ENCODE assay signal across 8 mouse cellular contexts in the genomic region with DNA sequence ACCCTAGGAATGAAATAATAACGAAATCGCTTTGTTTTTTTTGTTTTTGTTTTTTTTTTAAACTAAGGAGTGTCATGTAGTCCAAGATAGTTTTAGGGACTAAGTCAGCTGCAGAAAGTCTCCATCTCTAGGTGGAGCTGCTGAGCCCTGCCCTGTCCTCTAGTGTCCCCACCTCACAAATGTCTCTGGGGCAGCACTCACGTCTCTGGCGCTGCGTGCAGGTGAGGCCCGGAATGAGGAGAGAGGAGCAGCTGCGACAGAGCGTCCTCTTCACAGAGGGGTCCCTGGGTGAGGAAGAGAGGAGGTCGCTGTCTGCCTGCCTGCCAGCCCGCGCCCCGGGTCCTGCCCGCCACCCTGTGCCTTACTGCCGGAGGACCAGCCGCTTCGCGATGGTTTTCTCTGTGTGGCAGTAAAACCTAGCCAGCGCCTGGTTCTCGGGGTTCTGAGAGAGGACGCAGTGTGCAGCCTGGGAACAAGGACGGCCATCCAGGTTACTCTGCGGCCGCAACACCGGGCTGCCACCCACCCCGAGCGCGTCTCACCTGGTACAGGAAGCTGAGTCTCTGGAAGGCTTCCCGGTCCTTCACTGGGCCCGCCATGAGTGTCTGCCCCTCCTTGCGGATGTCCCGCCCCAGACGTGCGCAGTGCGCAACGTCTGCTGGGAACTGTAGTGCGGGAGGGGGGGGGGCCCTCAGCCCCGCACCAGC. TPM values are rescaled to one million over a fixed set of nuclear protein-coding genes. Genes with fewer than 3 reads are reported as not detected.
A peak's percentile ranks its signal among the peaks of the same experiment; 100 is the strongest.
DNase-seq lines count a peak whose midpoint lies in the region; ATAC-seq and TF ChIP-seq lines count a peak whose summit lies in the region.

No protein-coding gene starts in this region.

- TF ChIP-seq POLR2A in bone marrow macrophage, adult 2 months (IDR thresholded peaks at IDR 0.05; ENCODE audit: borderline replicate concordance, low read depth, low read length) = no peak
- peak; percentile 63; the same call in 1 of the 2 replicates for TF ChIP-seq POLR2A in limb, embryonic 14.5 days (IDR thresholded peaks at IDR 0.05; ENCODE audit: borderline replicate concordance, extremely low read depth, insufficient read depth, insufficient read length)

- peak; percentile 66 for DNase-seq in 416B (ENCODE audit: low read depth)
- DNase-seq in heart, adult 9 months (ENCODE audit: low spot score in 2 of 2) = peak; percentile 81 to 82
- DNase-seq in limb, embryonic 14.5 days (ENCODE audit: low spot score) = peak; percentile 86
- DNase-seq in spleen, postnatal 10 days (ENCODE audit: low spot score in 2 of 2) = peak; percentile 77 to 81

- H3K4me3 ChIP-seq in bone marrow macrophage, adult 2 months (ENCODE audit: insufficient read depth, low read length) = peak overlapping the region; percentile 76
- H3K4me3 ChIP-seq in kidney, embryonic 14.5 days (ENCODE audit: low read length) = peak overlapping the region; percentile 83
- peak overlapping the region; percentile 73 for H3K4me3 ChIP-seq in limb, embryonic 14.5 days (replicated peaks; ENCODE audit: low read length)
- peak overlapping the region; percentile 87 for H3K4me3 ChIP-seq in midbrain, embryonic 16.5 days (ENCODE audit: low read depth, low read length)

- H3K27me3 ChIP-seq in kidney, embryonic 14.5 days (ENCODE audit: control insufficient read depth, insufficient read depth, low read length) = 0 out of 2 replicates have a peak, but pooled peaks cover 3% of the 10 kb centered on the region
- no peaks in the 10 kb centered on the region for H3K27me3 ChIP-seq in limb, embryonic 14.5 days (ENCODE audit: control insufficient read depth, insufficient read depth, low read length)
- peaks cover under 1% of the 10 kb centered on the region; the same call in 1 of the 2 replicates for H3K27me3 ChIP-seq in midbrain, embryonic 16.5 days (ENCODE audit: control insufficient read depth, insufficient read depth, low read depth, low read length)

- no peaks in the 10 kb centered on the region for H3K9me3 ChIP-seq in kidney, embryonic 14.5 days (ENCODE audit: control insufficient read depth, low read length)
- H3K9me3 ChIP-seq in limb, embryonic 14.5 days (ENCODE audit: control insufficient read depth, low read length) = no peaks in the 10 kb centered on the region
- H3K9me3 ChIP-seq in midbrain, embryonic 16.5 days (replicated peaks; ENCODE audit: control insufficient read depth, low read length, poor library complexity, severe bottlenecking) = no peaks in the 10 kb centered on the region

- peak; percentile 91 for ATAC-seq in erythroblast, adult 5-6 weeks (replicated peaks; ENCODE audit: low FRiP score, poor library complexity, severe bottlenecking)
- ATAC-seq in kidney, embryonic 14.5 days (ENCODE audit: low FRiP score, low TSS enrichment) = peak; percentile 96
- peak; percentile 95 for ATAC-seq in limb, embryonic 14.5 days (ENCODE audit: low FRiP score, low read depth)
- ATAC-seq in midbrain, embryonic 16.5 days = peak; percentile 98

- WGBS in kidney, embryonic 14.5 days = 1% methylated on average over 37 of the region's 37 CpGs
- WGBS in limb, embryonic 14.5 days = under 1% methylated on average over 31 of the region's 37 CpGs
- WGBS in midbrain, embryonic 16.5 days = under 1% methylated on average over 37 of the region's 37 CpGs

- peak; percentile 43 for TF ChIP-seq CTCF in bone marrow macrophage, adult 2 months (IDR thresholded peaks at IDR 0.05; ENCODE audit: low read depth, low read length)

- peak overlapping the region; percentile 79 for H3K9ac ChIP-seq in kidney, embryonic 14.5 days (ENCODE audit: low read depth, low read length)
- H3K9ac ChIP-seq in limb, embryonic 14.5 days (ENCODE audit: low read depth, low read length, severe bottlenecking) = peak overlapping the region; percentile 86
- H3K9ac ChIP-seq in midbrain, embryonic 16.5 days (ENCODE audit: low read depth, low read length) = peak overlapping the region; percentile 91

- H3K27ac ChIP-seq in bone marrow macrophage, adult 2 months (ENCODE audit: insufficient read depth, low read depth, low read length) = peak overlapping the region; percentile 9; the same call in 1 of the 2 replicates
- peak overlapping the region; percentile 74 for H3K27ac ChIP-seq in kidney, embryonic 14.5 days (ENCODE audit: low read depth, low read length)
- peak overlapping the region; percentile 74 for H3K27ac ChIP-seq in limb, embryonic 14.5 days (replicated peaks; ENCODE audit: low read depth, low read length)
- peak overlapping the region; percentile 91 for H3K27ac ChIP-seq in midbrain, embryonic 16.5 days (ENCODE audit: low read length)

- H3K4me1 ChIP-seq in bone marrow macrophage, adult 2 months (ENCODE audit: control insufficient read depth, insufficient read depth, low read length) = peaks cover 25% of the 10 kb centered on the region
- H3K4me1 ChIP-seq in kidney, embryonic 14.5 days (ENCODE audit: control insufficient read depth, insufficient read depth, low read length) = peaks cover 6% of the 10 kb centered on the region; the same call in 1 of the 2 replicates
- H3K4me1 ChIP-seq in limb, embryonic 14.5 days (ENCODE audit: control insufficient read depth, insufficient read depth, low read length) = peaks cover 4% of the 10 kb centered on the region; the same call in 1 of the 2 replicates
- H3K4me1 ChIP-seq in midbrain, embryonic 16.5 days (ENCODE audit: control insufficient read depth, insufficient read depth, low read length) = peaks cover 10% of the 10 kb centered on the region; the same call in 1 of the 2 replicates

- H3K36me3 ChIP-seq in kidney, embryonic 14.5 days (ENCODE audit: control insufficient read depth, insufficient read depth, low read length) = peaks cover 26% of the 10 kb centered on the region
- H3K36me3 ChIP-seq in limb, embryonic 14.5 days (ENCODE audit: control insufficient read depth, insufficient read depth, low read length) = peaks cover 41% of the 10 kb centered on the region
- peaks cover 23% of the 10 kb centered on the region for H3K36me3 ChIP-seq in midbrain, embryonic 16.5 days (ENCODE audit: control insufficient read depth, insufficient read depth, low read length)

- H3K4me2 ChIP-seq in kidney, embryonic 14.5 days (replicated peaks; ENCODE audit: low read depth, low read length) = peak overlapping the region; percentile 44
- H3K4me2 ChIP-seq in limb, embryonic 14.5 days (replicated peaks; ENCODE audit: low read depth, low read length, severe bottlenecking) = peak overlapping the region; percentile 52
- peak overlapping the region; percentile 60 for H3K4me2 ChIP-seq in midbrain, embryonic 16.5 days (ENCODE audit: low read length)

RNA-seq across cellular contexts. Expression of gene Rpp21, which starts 0.5 kb away (rescaled TPM):
- polyA plus RNA-seq in bone marrow macrophage, adult 2 months (2012; ENCODE audit: insufficient read depth, insufficient read length, missing spikeins) = 69.5 and 84.4 TPM in 2 replicates
- total RNA-seq in erythroblast, adult 5-6 weeks (2015; ENCODE audit: low replicate concordance) = 12.3 and 23.6 TPM in 2 replicates
- 4.8 and 5.4 TPM in 2 replicates for total RNA-seq in erythroblast, adult 5-6 weeks (2017; ENCODE audit: low replicate concordance)
- 120 and 163 TPM in 2 replicates for polyA plus RNA-seq in kidney, embryonic 14.5 days (2014; fragmentation: Nextera tagmentation; extraction: Ambion mirVana)
- 73.2 and 87.5 TPM in 2 replicates for polyA plus RNA-seq in limb, embryonic 14.5 days (2012; rRNA removed)
- polyA plus RNA-seq in limb, embryonic 14.5 days (2014; fragmentation: Nextera tagmentation; extraction: Ambion mirVana) = 113 and 123 TPM in 2 replicates
- 122 and 135 TPM in 2 replicates for polyA plus RNA-seq in midbrain, embryonic 16.5 days (2015; fragmentation: Nextera tagmentation; extraction: Ambion mirVana)

RNA-seq across cellular contexts. Expression of gene Trim39, which starts 14.7 kb away (rescaled TPM):
- polyA plus RNA-seq in bone marrow macrophage, adult 2 months (2012; ENCODE audit: insufficient read depth, insufficient read length, missing spikeins) = 14.5 and 14.8 TPM in 2 replicates
- 5.8 and 8.2 TPM in 2 replicates for total RNA-seq in erythroblast, adult 5-6 weeks (2015; ENCODE audit: low replicate concordance)
- total RNA-seq in erythroblast, adult 5-6 weeks (2017; ENCODE audit: low replicate concordance) = 9.0 and 21.3 TPM in 2 replicates
- 11.5 and 16.7 TPM in 2 replicates for polyA plus RNA-seq in kidney, embryonic 14.5 days (2014; fragmentation: Nextera tagmentation; extraction: Ambion mirVana)
- 42.6 and 44.6 TPM in 2 replicates for polyA plus RNA-seq in limb, embryonic 14.5 days (2012; rRNA removed)
- polyA plus RNA-seq in limb, embryonic 14.5 days (2014; fragmentation: Nextera tagmentation; extraction: Ambion mirVana) = 14.5 and 16.9 TPM in 2 replicates
- 26.2 and 28.6 TPM in 2 replicates for polyA plus RNA-seq in midbrain, embryonic 16.5 days (2015; fragmentation: Nextera tagmentation; extraction: Ambion mirVana)

RNA-seq across cellular contexts. Expression of gene H2-M10.2, which starts 28.9 kb away (rescaled TPM):
- polyA plus RNA-seq in bone marrow macrophage, adult 2 months (2012; ENCODE audit: insufficient read depth, insufficient read length, missing spikeins) = not detected in 2 replicates
- not detected in 2 replicates for total RNA-seq in erythroblast, adult 5-6 weeks (2015; ENCODE audit: low replicate concordance)
- total RNA-seq in erythroblast, adult 5-6 weeks (2017; ENCODE audit: low replicate concordance) = not detected in 2 replicates
- polyA plus RNA-seq in kidney, embryonic 14.5 days (2014; fragmentation: Nextera tagmentation; extraction: Ambion mirVana) = 0.19 TPM in 1 of 2 replicates, not detected in the other
- not detected in 2 replicates for polyA plus RNA-seq in limb, embryonic 14.5 days (2012; rRNA removed)
- not detected in 2 replicates for polyA plus RNA-seq in limb, embryonic 14.5 days (2014; fragmentation: Nextera tagmentation; extraction: Ambion mirVana)
- 0.25 and 0.33 TPM in 2 replicates for polyA plus RNA-seq in midbrain, embryonic 16.5 days (2015; fragmentation: Nextera tagmentation; extraction: Ambion mirVana)

Comparison
In these comparisons a context has a peak if more than half of its experiments do, and no peak if none do; other contexts are left out.
1. Peak in every context shown above with its lines: DNase-seq, ATAC-seq, H3K4me3 ChIP-seq and H3K27ac ChIP-seq.
2. H3K27ac ChIP-seq: peak in every context shown above with its lines; median percentile 91 in midbrain, embryonic 16.5 days; 74 in kidney, embryonic 14.5 days; 74 in limb, embryonic 14.5 days; 9 in bone marrow macrophage, adult 2 months.